9 mouse cellular contexts compared by ENCODE assay signal in the genomic region with DNA sequence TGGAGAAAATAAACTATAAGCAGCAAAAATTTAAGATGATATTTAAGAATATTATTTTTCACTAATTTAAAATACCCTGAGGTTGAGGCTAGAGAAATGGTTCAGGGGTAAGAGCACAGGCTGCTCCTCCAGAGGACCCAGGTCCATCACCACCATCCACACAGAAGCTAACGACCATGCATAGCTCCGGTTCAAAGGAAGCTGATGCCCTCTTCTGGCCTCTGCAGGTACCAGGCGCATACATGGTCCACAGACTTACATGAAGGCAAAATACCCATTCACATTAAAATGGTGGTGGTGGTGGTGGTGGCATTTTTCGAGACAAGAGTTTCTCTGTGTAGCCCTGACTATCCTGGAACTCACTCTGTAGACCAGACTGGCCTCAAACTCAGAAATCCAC.
DNase-seq lines count a peak whose midpoint lies in the region; ATAC-seq and TF ChIP-seq lines count a peak whose summit lies in the region.
"Had no signal": no experiment of that assay in that cellular context is flagged by ENCODE, and none has a peak within 500 bp of the region (broad histone marks: within the 10 kb centered on the region; RNA-seq: fewer than 3 reads in every experiment).

No protein-coding gene starts in this region.

- no peak for DNase-seq in frontal cortex, postnatal 25 days (ENCODE audit: low spot score in 2 of 2)
- peak; percentile 44 for DNase-seq in retina, postnatal 1 day
- no peak for DNase-seq in retina, embryonic 14.5 days (ENCODE audit: low spot score)
- DNase-seq in embryo, embryonic 9.5 days (ENCODE audit: extremely low spot score) = peak; percentile 27
- DNase-seq in spleen, postnatal 4 days (ENCODE audit: low spot score in 2 of 2) = no peak
- no peak for DNase-seq in thymus, adult 2 months
- DNase-seq: thymus, adult 18-20 months had no signal

- H3K36me3 ChIP-seq in small intestine, adult 2 months (ENCODE audit: control insufficient read depth, insufficient read depth, low read length) = no peaks in the 10 kb centered on the region
- no peaks in the 10 kb centered on the region for H3K36me3 ChIP-seq in thymus, adult 2 months (ENCODE audit: control insufficient read depth, insufficient read depth, low read length)

- H3K27me3 ChIP-seq in small intestine, adult 2 months (ENCODE audit: control insufficient read depth, insufficient read depth, low read length) = no peaks in the 10 kb centered on the region
- no peaks in the 10 kb centered on the region for H3K27me3 ChIP-seq in thymus, adult 2 months (ENCODE audit: control insufficient read depth, insufficient read depth, low read length)

- WGBS in small intestine, adult 2 months = 71% methylated on average over 4 of the region's 4 CpGs
- 79% methylated on average over 4 of the region's 4 CpGs for WGBS in thymus, adult 2 months

- H3K4me3 ChIP-seq in small intestine, adult 2 months (ENCODE audit: low read depth, low read length) = no peak overlapping the region
- no peak overlapping the region for H3K4me3 ChIP-seq in thymus, adult 2 months (ENCODE audit: control insufficient read depth, insufficient read depth, low read length)

- no peak for TF ChIP-seq POLR2A in small intestine, adult 2 months (IDR thresholded peaks at IDR 0.05; ENCODE audit: low read depth, low read length)
- TF ChIP-seq POLR2A in thymus, adult 2 months (IDR thresholded peaks at IDR 0.05; ENCODE audit: control insufficient read depth, extremely low read depth, insufficient read depth, low read length, poor library complexity) = no peak

- no peaks in the 10 kb centered on the region for H3K4me1 ChIP-seq in small intestine, adult 2 months (ENCODE audit: control insufficient read depth, insufficient read depth, insufficient read length, low read length)
- no peaks in the 10 kb centered on the region for H3K4me1 ChIP-seq in thymus, adult 2 months (replicated peaks; ENCODE audit: control insufficient read depth, insufficient read depth, low read length)

- peak; percentile 82 for ATAC-seq in frontal cortex, adult (ENCODE audit: low TSS enrichment)

- peak; percentile 52; the same call in 1 of the 2 replicates for TF ChIP-seq CTCF in small intestine, adult 2 months (IDR thresholded peaks at IDR 0.05; ENCODE audit: extremely low read depth, insufficient read length, insufficient replicate concordance, low read depth, low read length)
- no peak for TF ChIP-seq CTCF in thymus, adult 2 months (IDR thresholded peaks at IDR 0.05; ENCODE audit: borderline replicate concordance, control insufficient read depth, extremely low read depth, insufficient read depth, low read length, poor library complexity)

- no peak overlapping the region for H3K27ac ChIP-seq in small intestine, adult 2 months (ENCODE audit: insufficient read depth, low read depth, low read length)
- H3K27ac ChIP-seq in thymus, adult 2 months (ENCODE audit: control insufficient read depth, insufficient read depth, low read length) = no peak overlapping the region

Comparison
In these comparisons a context has a peak if more than half of its experiments do, and no peak if none do; other contexts are left out.
1. DNase-seq: peak in retina, postnatal 1 day (single experiment) and embryo, embryonic 9.5 days (single experiment); none in frontal cortex, postnatal 25 days (0 of 2), retina, embryonic 14.5 days (single experiment), spleen, postnatal 4 days (0 of 2) and thymus, adult 2 months (single experiment).